Mouse (Mus musculus): ENCODE results near the gene Olfr835.

Gene Olfr835

GRCm38 (mm10) chr9:19032435-19032834 lies at the start of gene Olfr835:
Gene Olfr835 (plus strand): TSS chr9:19032735.
- DNase-seq (ENCODE audit: low spot score): no peak

GRCm38 (mm10) chr9:18987690-18988089 lies 44.8 kb upstream of the Olfr835 start, which contains the start of gene Olfr834:
Gene Olfr834 (plus strand): TSS chr9:18987990.
- no peak for DNase-seq (ENCODE audit: low spot score)

GRCm38 (mm10) chr9:19084986-19085385 lies 52.5 kb downstream of the Olfr835 start:
- no peak for DNase-seq (ENCODE audit: low spot score)

Data from ovary, adult 18-20 months (tissue).